Mouse (Mus musculus) layer of hippocampus, adult 9-10 months (tissue): ENCODE results near the gene Golga2.

ENCODE experiments used
- DNase-seq: peaks from one replicate; pipeline ENCODE4 v3.0.0; 2022; ENCODE audit warnings: low spot score

The Golga2 gene

GRCm38 (mm10) chr2:32343351-32343671 is 56.1 kb downstream of the Golga2 start:
- no peak for DNase-seq

GRCm38 (mm10) chr2:32344056-32344455 is 56.9 kb downstream of the Golga2 start:
- no peak for DNase-seq

DNA sequence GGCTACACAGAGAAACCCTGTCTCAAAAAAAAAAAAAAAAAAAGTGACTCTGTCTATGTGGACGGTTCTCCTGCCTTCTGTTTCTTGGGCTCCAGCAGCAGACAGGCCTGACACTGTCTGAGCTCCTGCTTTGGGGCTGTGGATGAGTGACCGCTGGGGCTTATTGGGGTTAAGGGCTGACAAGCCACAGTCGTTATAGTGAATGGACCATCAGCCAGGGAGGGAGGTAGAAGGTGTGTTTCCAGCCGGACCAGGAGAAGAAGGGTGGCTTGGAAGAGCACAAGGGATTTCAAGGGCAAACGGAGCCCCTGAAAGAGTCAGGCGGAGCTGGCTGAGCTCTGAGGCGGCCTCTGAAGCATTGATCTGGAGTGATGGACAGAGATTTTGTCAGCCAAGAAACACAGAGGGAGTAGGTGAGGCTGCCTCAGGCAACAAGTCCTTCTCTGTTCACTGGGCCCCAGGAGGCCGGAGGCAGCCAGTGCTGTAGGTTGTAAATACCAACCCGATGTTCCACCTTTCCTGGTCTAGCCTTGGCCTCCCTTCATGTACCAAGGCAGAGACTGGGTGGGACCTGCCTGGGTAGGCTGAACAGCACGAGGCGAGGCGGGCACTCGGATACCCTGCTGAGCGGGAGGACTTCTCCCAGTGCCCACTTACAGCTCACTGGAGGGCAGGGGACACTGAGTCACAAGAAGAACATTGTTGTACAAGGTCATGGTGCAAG is 57.6 kb downstream of the Golga2 start:
- no peak for DNase-seq

- no peak for DNase-seq
Observed at GRCm38 (mm10) chr2:32347019-32347418, 59.8 kb downstream of the Golga2 start.

DNA sequence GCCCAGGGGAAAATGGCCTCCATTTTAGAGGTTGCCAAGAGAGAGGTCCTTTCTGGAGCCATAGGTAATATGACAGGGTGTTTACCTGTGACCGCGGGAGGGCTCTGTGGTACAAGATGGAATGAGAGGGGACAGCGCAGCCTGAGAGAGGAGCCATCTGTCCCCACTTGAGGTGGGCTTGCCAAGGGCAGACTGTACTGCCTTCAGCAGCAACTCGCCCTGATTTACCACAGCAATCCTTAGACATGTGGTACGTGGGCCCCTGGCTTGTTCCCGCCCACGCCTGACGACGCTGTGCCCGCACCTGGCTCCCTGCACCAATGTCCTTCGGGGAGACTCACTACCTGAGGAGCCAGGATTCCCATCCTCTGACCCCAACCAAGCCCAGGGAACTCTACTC is 61.1 kb downstream of the Golga2 start:
- DNase-seq: no peak

DNA sequence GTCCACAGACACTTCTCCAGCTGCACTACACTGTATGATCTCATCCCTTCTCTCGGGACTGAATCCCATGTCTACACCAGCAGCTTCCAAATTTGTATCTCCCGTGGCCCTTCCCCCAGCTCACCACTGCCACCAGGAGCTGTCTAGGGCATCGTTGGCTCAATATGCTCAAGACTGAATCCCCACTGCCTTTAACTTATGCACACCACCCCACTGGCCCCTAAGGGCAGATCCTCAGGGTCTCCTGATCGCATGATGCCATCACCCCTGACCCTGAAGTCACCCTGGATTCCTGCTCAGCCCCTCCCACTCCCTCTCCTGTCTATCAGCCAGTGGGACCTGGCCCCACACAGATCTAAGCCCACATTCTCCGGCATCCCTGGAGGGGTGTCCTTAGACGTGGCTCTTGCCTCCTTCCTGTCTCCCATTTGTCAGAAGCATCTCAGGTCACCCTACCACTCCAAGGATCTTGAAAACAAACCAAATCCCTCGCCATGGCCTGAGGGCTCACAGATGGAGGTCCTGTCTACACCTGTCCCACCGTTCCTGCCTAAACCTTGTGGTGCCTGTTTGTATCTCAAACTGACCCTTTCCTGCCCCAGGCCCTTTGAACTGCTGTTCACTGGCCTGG is 62.6 kb downstream of the Golga2 start:
- no peak for DNase-seq

GRCm38 (mm10) chr2:32350471-32351051 is 63.4 kb downstream of the Golga2 start:
- no peak for DNase-seq

- DNase-seq: no peak
Observed at GRCm38 (mm10) chr2:32351471-32351961, 64.3 kb downstream of the Golga2 start.

DNA sequence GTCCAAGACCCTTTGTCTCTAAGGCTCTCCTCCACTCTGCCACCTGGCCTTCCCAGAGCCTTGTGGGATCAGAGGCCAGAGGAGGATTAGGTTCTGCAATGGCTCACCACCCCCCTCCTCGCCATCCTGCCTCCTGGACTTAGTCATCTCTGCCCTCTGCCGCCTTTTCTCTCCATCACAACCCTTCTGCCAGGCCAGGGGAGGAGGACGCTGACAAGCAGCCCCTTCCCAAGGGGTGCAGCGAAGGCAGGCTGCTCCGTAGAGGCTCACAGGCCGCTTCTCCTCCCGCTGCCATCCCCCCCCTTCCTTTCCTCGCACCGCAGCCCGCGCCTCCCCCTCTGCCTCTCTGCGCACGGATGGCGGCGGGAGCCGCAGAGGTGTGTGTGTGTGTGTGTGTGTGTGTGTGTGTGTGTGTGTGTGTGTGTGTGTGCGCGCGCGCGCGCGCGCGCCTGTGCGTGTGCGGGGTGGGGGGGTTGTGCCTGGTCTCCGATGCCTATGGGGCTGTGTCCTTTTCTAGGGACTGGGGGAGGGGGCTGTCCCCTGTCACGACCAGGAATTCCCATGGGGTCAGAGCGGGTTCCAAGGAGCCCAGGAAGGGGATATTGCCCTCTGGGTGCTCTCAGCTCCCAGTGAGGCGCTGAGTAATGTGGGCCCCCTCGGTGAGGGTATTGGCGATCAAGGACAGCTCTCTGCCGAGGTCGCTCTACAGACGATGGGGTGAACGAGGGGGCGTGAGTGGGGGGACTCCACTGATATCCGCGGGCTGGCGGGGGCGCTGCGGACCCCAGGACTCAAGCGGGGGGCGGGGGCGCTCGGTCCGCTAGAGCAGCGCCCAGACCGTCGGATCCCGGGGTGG is 65.2 kb downstream of the Golga2 start, which contains the start of gene Ciz1:
TSS of gene Ciz1 (plus strand) at position 177 of the 856 bp plus-strand sequence.
- no peak for DNase-seq

DNA sequence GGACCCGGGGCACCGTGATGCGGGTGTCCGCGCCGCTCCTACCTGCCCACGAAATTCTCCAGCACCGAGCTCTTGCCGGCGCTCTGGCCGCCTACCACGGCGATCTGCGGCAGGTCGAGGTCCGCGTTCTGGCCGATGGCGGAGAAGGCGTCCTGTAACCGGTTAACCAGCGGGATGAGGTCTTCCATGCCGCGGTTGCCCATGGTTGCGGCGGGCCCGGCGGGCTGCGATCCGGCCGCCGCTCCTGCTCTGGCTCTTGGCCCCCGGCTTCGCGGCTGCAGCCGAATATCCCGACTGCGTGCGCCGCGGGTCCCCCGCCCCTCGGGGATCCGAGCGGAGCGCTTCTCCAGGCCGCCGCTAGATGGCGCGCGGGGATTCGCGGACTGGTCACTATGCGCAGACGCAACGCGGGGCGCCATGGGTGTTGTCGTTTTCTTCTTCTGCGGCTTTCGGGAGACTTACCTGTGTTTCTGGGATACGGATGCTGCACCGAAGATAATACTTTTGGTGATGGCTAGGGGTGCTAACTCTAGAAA is 65.9 kb downstream of the Golga2 start, which contains the start of gene Dnm1:
TSS of gene Dnm1 (minus strand) at position 332 of the 536 bp plus-strand sequence.
- peak; percentile 88 for DNase-seq

GRCm38 (mm10) chr2:32353836-32354235 is 66.7 kb downstream of the Golga2 start:
- DNase-seq: no peak

DNA sequence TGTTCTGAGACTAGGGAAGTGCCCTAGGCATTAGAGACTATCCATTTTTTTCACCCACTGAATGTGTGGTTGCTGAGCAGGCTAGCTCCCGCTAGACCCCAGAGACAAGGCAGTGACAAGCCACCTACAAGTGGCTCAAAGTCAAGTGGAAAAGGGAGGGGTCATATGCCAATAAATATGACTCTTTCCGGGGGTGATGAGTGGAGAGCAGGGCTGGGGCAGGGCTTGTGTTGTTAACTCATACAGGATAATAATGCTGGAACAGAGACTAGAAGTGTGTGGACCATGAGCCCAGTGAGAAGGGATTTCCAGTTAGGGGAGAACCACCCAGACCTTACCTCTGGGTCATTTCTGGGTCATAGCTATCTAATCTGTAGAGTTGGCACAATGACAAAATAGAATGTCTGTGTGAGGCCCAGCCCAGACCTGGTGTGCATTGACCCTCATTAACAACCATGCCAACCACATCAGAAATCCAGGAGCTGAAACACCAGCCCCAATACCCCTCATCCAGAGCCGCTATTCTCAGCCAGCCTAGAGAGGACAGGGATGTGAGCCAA is 67.2 kb downstream of the Golga2 start:
- DNase-seq: no peak

DNA sequence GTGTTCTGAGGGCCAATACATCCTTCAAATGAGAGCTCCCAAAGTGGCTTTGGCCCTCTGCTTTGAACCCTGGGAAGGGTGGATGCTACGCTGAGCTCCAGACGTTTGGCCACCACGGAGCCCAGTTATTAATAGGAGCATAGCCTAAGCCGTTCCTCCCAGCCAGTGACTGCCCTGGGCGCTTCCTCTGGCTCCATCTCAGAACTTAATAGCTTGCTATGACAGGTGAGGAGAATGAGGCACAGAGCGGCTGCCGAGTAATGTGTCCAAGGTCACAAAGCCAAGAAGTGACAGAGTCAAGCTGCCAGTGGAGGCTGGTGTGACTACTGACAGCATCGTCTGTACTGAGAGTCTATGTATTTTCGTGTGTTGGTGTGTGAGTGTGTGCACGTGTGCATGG is 69.0 kb downstream of the Golga2 start:
- DNase-seq: no peak
